Mouse (Mus musculus) embryonic facial prominence, embryonic 15.5 days (tissue): ENCODE data around the gene Spats1. TPM values are rescaled to one million over a fixed set of nuclear protein-coding genes. Genes with fewer than 3 reads are reported as not detected.

Source experiments
- ATAC-seq: fragments of 200-750 bp; cut with Nextera tagmentation; 2 replicates; pipeline ENCODE4 v1.8.0; 2017; ENCODE audit warnings: low read depth, moderate TSS enrichment; ENCODE audit not compliant: insufficient number of reproducible peaks, low FRiP score, low TSS enrichment
- H3K27ac ChIP-seq: fragments of 300-500 bp; sonication (generic); replicated peaks from 2 replicates; pipeline ENCODE4 v1.5.1; 2015; ENCODE audit warnings: mild to moderate bottlenecking, inconsistent platforms
- H3K27me3 ChIP-seq: fragments of 300-500 bp; sonication (generic); 2 replicates; pipeline ENCODE4 v1.6.1; 2015; ENCODE audit warnings: inconsistent platforms
- H3K36me3 ChIP-seq: fragments of 300-500 bp; sonication (generic); 2 replicates; pipeline ENCODE4 v1.6.1; 2015; ENCODE audit warnings: mild to moderate bottlenecking, inconsistent platforms
- H3K4me1 ChIP-seq: fragments of 300-500 bp; sonication (generic); 2 replicates; pipeline ENCODE4 v1.6.1; 2015; ENCODE audit warnings: inconsistent platforms
- H3K4me2 ChIP-seq: fragments of 300-500 bp; sonication (generic); replicated peaks from 2 replicates; pipeline ENCODE4 v1.6.1; 2015; ENCODE audit warnings: mild to moderate bottlenecking, inconsistent platforms
- H3K4me3 ChIP-seq: fragments of 300-500 bp; sonication (generic); replicated peaks from 2 replicates; pipeline ENCODE4 v1.5.1; 2015; ENCODE audit warnings: mild to moderate bottlenecking, inconsistent platforms
- H3K9ac ChIP-seq: fragments of 300-500 bp; sonication (generic); 2 replicates; pipeline ENCODE4 v1.6.1; 2015; ENCODE audit warnings: inconsistent platforms
- H3K9me3 ChIP-seq: fragments of 300-500 bp; sonication (generic); replicated peaks from 2 replicates; pipeline ENCODE4 v1.6.1; 2016; ENCODE audit warnings: inconsistent platforms
- WGBS: fragments of 180-500 bp; shearing (Covaris S2); methylation state at CpG from one replicate; pipeline ENCODE4 v1.1.7; 2015; 5-methylcytosine and 5-hydroxymethylcytosine counted together
- polyA plus RNA-seq: library from polyadenylated mRNA; unstranded; fragments of >200 nt; fragmentation: Nextera tagmentation; extraction: Ambion mirVana; gene quantifications from 2 replicates; pipeline ENCODE4 v1.2.1, GENCODE M21; 2015

Spats1 gene
- polyA plus RNA-seq, 1 experiment from 2014 or later: 0.81 TPM

DNA sequence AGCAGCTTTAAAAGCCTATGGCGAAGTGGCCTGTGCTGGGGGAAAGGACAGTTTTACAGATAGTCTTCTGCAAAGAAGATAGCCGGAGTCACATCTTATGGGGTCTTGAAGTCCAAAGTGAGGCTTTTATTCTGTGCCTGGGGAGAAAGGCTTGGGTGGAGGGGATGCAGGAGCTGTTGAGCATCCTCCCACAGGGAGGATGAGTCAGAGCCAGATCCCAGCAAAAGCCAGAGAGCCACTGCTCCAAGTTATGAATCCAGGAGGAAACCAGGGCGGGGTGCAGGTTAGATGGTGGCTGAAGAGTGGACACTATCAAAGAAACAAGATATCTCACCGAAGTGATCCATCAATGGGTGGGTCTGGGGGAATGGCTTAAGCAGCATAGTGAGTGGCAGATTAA, 36.5 kb upstream of the Spats1 start:
- H3K27me3 ChIP-seq: no peaks in the 10 kb centered on the region
- no peak overlapping the region; the same call in 1 of the 2 replicates for H3K9ac ChIP-seq
- H3K4me1 ChIP-seq: peaks cover 4% of the 10 kb centered on the region; the same call in 1 of the 2 replicates
- H3K36me3 ChIP-seq: peaks cover 27% of the 10 kb centered on the region
- no peak overlapping the region for H3K4me3 ChIP-seq
- H3K9me3 ChIP-seq: no peaks in the 10 kb centered on the region
- no peak for ATAC-seq
- 87% methylated on average over 4 of the region's 4 CpGs for WGBS
- no peak overlapping the region for H3K4me2 ChIP-seq
- no peak overlapping the region for H3K27ac ChIP-seq

GRCm38 (mm10) chr17:45510871-45511270, 35.7 kb upstream of the Spats1 start:
- no peaks in the 10 kb centered on the region for H3K9me3 ChIP-seq
- ATAC-seq: no peak
- H3K36me3 ChIP-seq: peaks cover 26% of the 10 kb centered on the region
- no peak overlapping the region for H3K4me2 ChIP-seq
- 89% methylated on average over 4 of the region's 4 CpGs for WGBS
- H3K27me3 ChIP-seq: no peaks in the 10 kb centered on the region
- no peak overlapping the region for H3K9ac ChIP-seq
- no peak overlapping the region for H3K4me3 ChIP-seq
- peaks cover 9% of the 10 kb centered on the region; the same call in 1 of the 2 replicates for H3K4me1 ChIP-seq
- no peak overlapping the region for H3K27ac ChIP-seq

- Histone ChIP-seq H3K9me3 (no peaks in the 10 kb centered on the region), H3K4me1 (peaks cover 9% of the 10 kb centered on the region; the same call in 1 of the 2 replicates), H3K27me3 (no peaks in the 10 kb centered on the region), H3K36me3 (peaks cover 25% of the 10 kb centered on the region), H3K4me3 (peak within 1 kb of the TSS; percentile 97), H3K27ac (peak within 1 kb of the TSS; percentile 85), H3K4me2 (peak within 1 kb of the TSS; percentile 46), H3K9ac (peak within 1 kb of the TSS; percentile 59; the same call in 1 of the 2 replicates)
- ATAC-seq: peak; percentile 88
- WGBS: 0% methylated on average over 42 of the region's 42 CpGs
Measured at GRCm38 (mm10) chr17:45506700-45507189, 31.5 kb upstream of the Spats1 start, which contains the start of gene Aars2. TSS of gene Aars2 (plus strand) at chr17:45506841.

GRCm38 (mm10) chr17:45505941-45506465, 30.8 kb upstream of the Spats1 start:
- Histone ChIP-seq H3K27me3 (no peaks in the 10 kb centered on the region), H3K9me3 (no peaks in the 10 kb centered on the region), H3K4me1 (peaks cover 9% of the 10 kb centered on the region; the same call in 1 of the 2 replicates), H3K4me2 (peak overlapping the region; percentile 46; the same call in 1 of the 2 replicates), H3K27ac (no peak overlapping the region), H3K9ac (no peak overlapping the region), H3K36me3 (peaks cover 23% of the 10 kb centered on the region), H3K4me3 (no peak overlapping the region)
- 58% methylated on average over 6 of the region's 6 CpGs for WGBS
- no peak for ATAC-seq

- no peak overlapping the region for H3K4me3 ChIP-seq
- peaks cover 9% of the 10 kb centered on the region; the same call in 1 of the 2 replicates for H3K4me1 ChIP-seq
Measured at GRCm38 (mm10) chr17:45503301-45503973, 28.2 kb upstream of the Spats1 start.

GRCm38 (mm10) chr17:45502324-45502723, 27.1 kb upstream of the Spats1 start:
- WGBS: 40% methylated on average over 4 of the region's 4 CpGs

More at GRCm38 (mm10) chr17:45503301-45503973, 28.2 kb upstream of the Spats1 start:
- ATAC-seq: no peak
- Histone ChIP-seq H3K27ac (no peak overlapping the region), H3K27me3 (peaks cover 4% of the 10 kb centered on the region; the same call in 1 of the 2 replicates), H3K4me2 (no peak overlapping the region), H3K36me3 (peaks cover 1% of the 10 kb centered on the region; the same call in 1 of the 2 replicates), H3K9ac (no peak overlapping the region), H3K9me3 (no peaks in the 10 kb centered on the region)
- WGBS: 51% methylated on average over 5 of the region's 5 CpGs

GRCm38 (mm10) chr17:45500981-45501380, 25.8 kb upstream of the Spats1 start:
- ATAC-seq: no peak
- Histone ChIP-seq H3K9ac (no peak overlapping the region), H3K36me3 (no peaks in the 10 kb centered on the region), H3K27ac (no peak overlapping the region), H3K4me1 (no peaks in the 10 kb centered on the region), H3K4me2 (no peak overlapping the region), H3K4me3 (no peak overlapping the region), H3K9me3 (no peaks in the 10 kb centered on the region), H3K27me3 (peaks cover 4% of the 10 kb centered on the region; the same call in 1 of the 2 replicates)
- 32% methylated on average over 4 of the region's 4 CpGs for WGBS

More at GRCm38 (mm10) chr17:45502324-45502723, 27.1 kb upstream of the Spats1 start:
- no peak overlapping the region for H3K27ac ChIP-seq
- H3K4me1 ChIP-seq: peaks cover 6% of the 10 kb centered on the region; the same call in 1 of the 2 replicates
- no peak for ATAC-seq
- H3K4me2 ChIP-seq: no peak overlapping the region
- H3K9me3 ChIP-seq: no peaks in the 10 kb centered on the region
- H3K9ac ChIP-seq: no peak overlapping the region
- no peaks in the 10 kb centered on the region for H3K36me3 ChIP-seq
- H3K4me3 ChIP-seq: no peak overlapping the region
- H3K27me3 ChIP-seq: peaks cover 4% of the 10 kb centered on the region; the same call in 1 of the 2 replicates

DNA sequence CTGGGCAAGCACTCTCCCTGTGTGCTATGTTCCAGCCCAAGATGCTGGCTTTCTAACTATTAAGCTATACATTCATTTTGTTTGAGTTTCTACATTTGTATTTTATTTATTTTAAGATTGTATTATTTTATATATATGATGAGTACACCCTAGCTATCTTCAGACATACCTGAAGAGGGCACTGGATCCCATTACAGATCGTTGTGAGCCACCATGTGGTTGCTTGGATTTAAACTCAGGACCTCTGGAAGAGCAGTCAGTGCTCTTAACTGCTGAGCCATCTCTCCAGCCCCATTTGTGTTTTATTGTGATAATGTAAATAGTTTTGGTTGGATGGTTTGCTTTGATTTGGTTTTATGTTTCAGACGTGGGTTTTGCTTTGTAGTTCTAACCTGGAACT, 24.3 kb upstream of the Spats1 start:
- H3K4me3 ChIP-seq: no peak overlapping the region
- ATAC-seq: no peak
- H3K36me3 ChIP-seq: no peaks in the 10 kb centered on the region
- 40% methylated on average over 2 of the region's 2 CpGs for WGBS
- H3K27ac ChIP-seq: no peak overlapping the region
- H3K4me2 ChIP-seq: no peak overlapping the region
- peaks cover 4% of the 10 kb centered on the region; the same call in 1 of the 2 replicates for H3K27me3 ChIP-seq
- no peaks in the 10 kb centered on the region for H3K4me1 ChIP-seq
- H3K9ac ChIP-seq: no peak overlapping the region
- H3K9me3 ChIP-seq: no peaks in the 10 kb centered on the region

DNA sequence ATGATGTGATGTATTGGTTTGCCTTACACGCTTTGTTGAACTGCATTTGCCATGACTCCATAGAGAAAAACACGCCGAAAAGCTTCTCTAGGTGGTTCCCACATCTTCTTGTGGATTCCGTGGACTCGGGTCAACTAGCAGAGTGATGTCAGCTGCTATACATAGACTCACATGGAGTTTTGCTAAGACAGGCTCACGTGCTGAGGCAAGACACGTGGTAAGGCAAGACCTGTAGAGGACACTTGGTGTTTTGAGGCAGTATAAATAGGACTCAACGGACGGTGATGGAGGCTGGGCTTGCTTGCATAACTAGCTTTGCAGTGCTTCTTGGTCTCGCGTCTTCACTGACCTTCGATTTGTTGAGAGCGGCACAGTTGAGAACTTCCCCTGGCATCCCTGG, 23.2 kb upstream of the Spats1 start:
- ATAC-seq: no peak
- no peaks in the 10 kb centered on the region for H3K4me1 ChIP-seq
- no peak overlapping the region for H3K9ac ChIP-seq
- no peak overlapping the region for H3K27ac ChIP-seq
- peaks cover 4% of the 10 kb centered on the region; the same call in 1 of the 2 replicates for H3K27me3 ChIP-seq
- no peak overlapping the region for H3K4me2 ChIP-seq
- no peak overlapping the region for H3K4me3 ChIP-seq
- H3K36me3 ChIP-seq: no peaks in the 10 kb centered on the region
- no peaks in the 10 kb centered on the region for H3K9me3 ChIP-seq
- WGBS: 82% methylated on average over 13 of the region's 13 CpGs

- no peak for ATAC-seq
- Histone ChIP-seq H3K4me1 (no peaks in the 10 kb centered on the region), H3K9me3 (no peaks in the 10 kb centered on the region), H3K27me3 (peaks cover 4% of the 10 kb centered on the region; the same call in 1 of the 2 replicates), H3K27ac (no peak overlapping the region), H3K36me3 (no peaks in the 10 kb centered on the region), H3K9ac (no peak overlapping the region), H3K4me3 (no peak overlapping the region), H3K4me2 (no peak overlapping the region)
- 79% methylated on average over 11 of the region's 11 CpGs for WGBS
Measured at GRCm38 (mm10) chr17:45495398-45495797, 20.2 kb upstream of the Spats1 start.

- H3K36me3 ChIP-seq: no peaks in the 10 kb centered on the region
- no peak overlapping the region for H3K27ac ChIP-seq
- ATAC-seq: no peak
- no peaks in the 10 kb centered on the region for H3K9me3 ChIP-seq
- H3K9ac ChIP-seq: no peak overlapping the region
- H3K4me1 ChIP-seq: no peaks in the 10 kb centered on the region
- H3K4me2 ChIP-seq: no peak overlapping the region
- no peaks in the 10 kb centered on the region for H3K27me3 ChIP-seq
- WGBS: 62% methylated on average over 13 of the region's 13 CpGs
- H3K4me3 ChIP-seq: no peak overlapping the region
Measured at GRCm38 (mm10) chr17:45490532-45491154, 15.4 kb upstream of the Spats1 start.
